Mouse (Mus musculus): ENCODE results near the gene Tspan18. TPM values are rescaled to one million over a fixed set of nuclear protein-coding genes. Genes with fewer than 3 reads are reported as not detected.

Gene Tspan18
- polyA plus RNA-seq, 1 experiment from 2014 or later: 47.9 TPM

- Histone ChIP-seq H3K4me1 (ENCODE audit: control insufficient read depth, insufficient read depth, low read length) (peaks cover 38% of the 10 kb centered on the region), H3K27me3 (ENCODE audit: control insufficient read depth, insufficient read depth, low read length) (no peaks in the 10 kb centered on the region; the same call in 1 of the 2 replicates), H3K27ac (ENCODE audit: low read depth, low read length) (peak within 1 kb of the TSS; percentile 64), H3K9ac (ENCODE audit: low read length) (peak within 1 kb of the TSS; percentile 80), H3K4me3 (ENCODE audit: low read depth, low read length) (peak within 1 kb of the TSS; percentile 55), H3K4me2 (peak within 1 kb of the TSS; percentile 88), H3K36me3 (ENCODE audit: control insufficient read depth, insufficient read depth, low read length) (no peaks in the 10 kb centered on the region), H3K9me3 (ENCODE audit: control insufficient read depth, low read length) (no peaks in the 10 kb centered on the region)
- WGBS: under 1% methylated on average over 66 of the region's 69 CpGs
- DNase-seq (ENCODE audit: low spot score, missing footprints) (peak; percentile 99), ATAC-seq (ENCODE audit: low FRiP score) (peak; percentile 89)
Observed at GRCm38 (mm10) chr2:93187323-93187996, 146.8 kb downstream of the Tspan18 start, which contains the start of gene Trp53i11. TSS of gene Trp53i11 (plus strand) at chr2:93187548.

GRCm38 (mm10) chr2:93182859-93183258 lies 151.4 kb downstream of the Tspan18 start:
- Histone ChIP-seq H3K4me2 (no peak overlapping the region), H3K4me1 (ENCODE audit: control insufficient read depth, insufficient read depth, low read length) (peaks cover 18% of the 10 kb centered on the region), H3K27ac (ENCODE audit: low read depth, low read length) (no peak overlapping the region), H3K27me3 (ENCODE audit: control insufficient read depth, insufficient read depth, low read length) (no peaks in the 10 kb centered on the region; the same call in 1 of the 2 replicates), H3K9ac (ENCODE audit: low read length) (no peak overlapping the region), H3K4me3 (ENCODE audit: low read depth, low read length) (no peak overlapping the region), H3K9me3 (ENCODE audit: control insufficient read depth, low read length) (no peaks in the 10 kb centered on the region), H3K36me3 (ENCODE audit: control insufficient read depth, insufficient read depth, low read length) (no peaks in the 10 kb centered on the region)
- ATAC-seq (ENCODE audit: low FRiP score) (no peak), DNase-seq (ENCODE audit: low spot score, missing footprints) (no peak)
- 75% methylated on average over 11 of the region's 11 CpGs for WGBS

- Histone ChIP-seq H3K36me3 (ENCODE audit: control insufficient read depth, insufficient read depth, low read length) (no peaks in the 10 kb centered on the region), H3K4me1 (ENCODE audit: control insufficient read depth, insufficient read depth, low read length) (peaks cover 42% of the 10 kb centered on the region), H3K9me3 (ENCODE audit: control insufficient read depth, low read length) (no peaks in the 10 kb centered on the region), H3K4me2 (peak overlapping the region; percentile 60), H3K9ac (ENCODE audit: low read length) (peak overlapping the region; percentile 81), H3K27me3 (ENCODE audit: control insufficient read depth, insufficient read depth, low read length) (no peaks in the 10 kb centered on the region), H3K4me3 (ENCODE audit: low read depth, low read length) (peak overlapping the region; percentile 30), H3K27ac (ENCODE audit: low read depth, low read length) (peak overlapping the region; percentile 55)
- ATAC-seq (ENCODE audit: low FRiP score) (peak; percentile 17; the same call in 1 of the 2 replicates), DNase-seq (ENCODE audit: low spot score, missing footprints) (peak; percentile 92)
- under 1% methylated on average over 41 of the region's 41 CpGs for WGBS
Observed at GRCm38 (mm10) chr2:93180077-93180844, 154.0 kb downstream of the Tspan18 start.

GRCm38 (mm10) chr2:93179603-93180002 lies 154.7 kb downstream of the Tspan18 start:
- DNase-seq (ENCODE audit: low spot score, missing footprints) (no peak), ATAC-seq (ENCODE audit: low FRiP score) (no peak)
- no peak overlapping the region for H3K4me3 ChIP-seq (ENCODE audit: low read depth, low read length)
- WGBS: 48% methylated on average over 5 of the region's 5 CpGs
- peak overlapping the region; percentile 60; the same call in 1 of the 2 replicates for H3K4me2 ChIP-seq
- H3K4me1 ChIP-seq (ENCODE audit: control insufficient read depth, insufficient read depth, low read length): peaks cover 48% of the 10 kb centered on the region
- no peaks in the 10 kb centered on the region for H3K9me3 ChIP-seq (ENCODE audit: control insufficient read depth, low read length)
- H3K36me3 ChIP-seq (ENCODE audit: control insufficient read depth, insufficient read depth, low read length): no peaks in the 10 kb centered on the region
- H3K27ac ChIP-seq (ENCODE audit: low read depth, low read length): peak overlapping the region; percentile 55; the same call in 1 of the 2 replicates
- no peaks in the 10 kb centered on the region for H3K27me3 ChIP-seq (ENCODE audit: control insufficient read depth, insufficient read depth, low read length)
- peak overlapping the region; percentile 81 for H3K9ac ChIP-seq (ENCODE audit: low read length)

GRCm38 (mm10) chr2:93178313-93178677 lies 156.0 kb downstream of the Tspan18 start:
- Histone ChIP-seq H3K4me1 (ENCODE audit: control insufficient read depth, insufficient read depth, low read length) (peaks cover 59% of the 10 kb centered on the region), H3K27ac (ENCODE audit: low read depth, low read length) (peak overlapping the region; percentile 94), H3K4me3 (ENCODE audit: low read depth, low read length) (no peak overlapping the region), H3K9me3 (ENCODE audit: control insufficient read depth, low read length) (no peaks in the 10 kb centered on the region), H3K9ac (ENCODE audit: low read length) (no peak overlapping the region), H3K27me3 (ENCODE audit: control insufficient read depth, insufficient read depth, low read length) (no peaks in the 10 kb centered on the region), H3K4me2 (no peak overlapping the region), H3K36me3 (ENCODE audit: control insufficient read depth, insufficient read depth, low read length) (no peaks in the 10 kb centered on the region)
- DNase-seq (ENCODE audit: low spot score, missing footprints): no peak
- WGBS: 92% methylated on average over 4 of the region's 4 CpGs
- no peak for ATAC-seq (ENCODE audit: low FRiP score)

GRCm38 (mm10) chr2:93177668-93178312 lies 156.5 kb downstream of the Tspan18 start:
- no peaks in the 10 kb centered on the region for H3K27me3 ChIP-seq (ENCODE audit: control insufficient read depth, insufficient read depth, low read length)
- H3K4me1 ChIP-seq (ENCODE audit: control insufficient read depth, insufficient read depth, low read length): peaks cover 63% of the 10 kb centered on the region
- DNase-seq (ENCODE audit: low spot score, missing footprints) (no peak), ATAC-seq (ENCODE audit: low FRiP score) (peak; percentile 17; the same call in 1 of the 2 replicates)
- H3K9ac ChIP-seq (ENCODE audit: low read length): no peak overlapping the region
- H3K9me3 ChIP-seq (ENCODE audit: control insufficient read depth, low read length): no peaks in the 10 kb centered on the region
- no peak overlapping the region for H3K4me2 ChIP-seq
- H3K4me3 ChIP-seq (ENCODE audit: low read depth, low read length): no peak overlapping the region
- H3K27ac ChIP-seq (ENCODE audit: low read depth, low read length): peak overlapping the region; percentile 94
- 75% methylated on average over 20 of the region's 20 CpGs for WGBS
- no peaks in the 10 kb centered on the region for H3K36me3 ChIP-seq (ENCODE audit: control insufficient read depth, insufficient read depth, low read length)

GRCm38 (mm10) chr2:93176871-93177667 lies 157.2 kb downstream of the Tspan18 start:
- Histone ChIP-seq H3K27ac (ENCODE audit: low read depth, low read length) (peak overlapping the region; percentile 94), H3K4me2 (peak overlapping the region; percentile 13), H3K4me1 (ENCODE audit: control insufficient read depth, insufficient read depth, low read length) (peaks cover 66% of the 10 kb centered on the region), H3K4me3 (ENCODE audit: low read depth, low read length) (no peak overlapping the region), H3K9me3 (ENCODE audit: control insufficient read depth, low read length) (no peaks in the 10 kb centered on the region), H3K27me3 (ENCODE audit: control insufficient read depth, insufficient read depth, low read length) (no peaks in the 10 kb centered on the region), H3K9ac (ENCODE audit: low read length) (peak overlapping the region; percentile 44), H3K36me3 (ENCODE audit: control insufficient read depth, insufficient read depth, low read length) (no peaks in the 10 kb centered on the region)
- DNase-seq (ENCODE audit: low spot score, missing footprints) (peak; percentile 95), ATAC-seq (ENCODE audit: low FRiP score) (peak; percentile 69)
- WGBS: 3% methylated on average over 17 of the region's 17 CpGs

GRCm38 (mm10) chr2:93176193-93176798 lies 158.0 kb downstream of the Tspan18 start:
- no peaks in the 10 kb centered on the region for H3K36me3 ChIP-seq (ENCODE audit: control insufficient read depth, insufficient read depth, low read length)
- 20% methylated on average over 4 of the region's 4 CpGs for WGBS
- H3K4me1 ChIP-seq (ENCODE audit: control insufficient read depth, insufficient read depth, low read length): peaks cover 66% of the 10 kb centered on the region
- ATAC-seq (ENCODE audit: low FRiP score) (peak; percentile 0; the same call in 1 of the 2 replicates), DNase-seq (ENCODE audit: low spot score, missing footprints) (no peak)
- H3K9ac ChIP-seq (ENCODE audit: low read length): peak overlapping the region; percentile 44
- no peaks in the 10 kb centered on the region for H3K9me3 ChIP-seq (ENCODE audit: control insufficient read depth, low read length)
- H3K4me2 ChIP-seq: peak overlapping the region; percentile 13
- peak overlapping the region; percentile 94 for H3K27ac ChIP-seq (ENCODE audit: low read depth, low read length)
- no peak overlapping the region for H3K4me3 ChIP-seq (ENCODE audit: low read depth, low read length)
- no peaks in the 10 kb centered on the region for H3K27me3 ChIP-seq (ENCODE audit: control insufficient read depth, insufficient read depth, low read length)

Data from midbrain, embryonic 11.5 days (tissue).